Mouse (Mus musculus): ENCODE data around the gene Hoxc5. TPM values are rescaled to one million over a fixed set of nuclear protein-coding genes. Genes with fewer than 3 reads are reported as not detected.
A peak's percentile ranks its signal among the peaks of the same experiment; 100 is the strongest.

The Hoxc5 gene
- polyA plus RNA-seq, 1 experiment from 2014 or later = 4.8 TPM

GRCm38 (mm10) chr15:103038701-103039480, 71.6 kb downstream of the Hoxc5 start:
- no peak overlapping the region for H3K9ac ChIP-seq
- ATAC-seq (replicated peaks; ENCODE audit: low FRiP score) = no peak
- no peak overlapping the region for H3K4me3 ChIP-seq (replicated peaks)
- whole genome bisulfite sequencing = 29% methylated on average over 10 of the region's 10 CpGs
- H3K4me1 ChIP-seq = peaks cover 88% of the 10 kb centered on the region
- peak overlapping the region; percentile 54; the same call in 1 of the 2 replicates for H3K27ac ChIP-seq
- peak overlapping the region; percentile 19 for H3K4me2 ChIP-seq
- H3K27me3 ChIP-seq = peaks cover 67% of the 10 kb centered on the region
- H3K36me3 ChIP-seq = no peaks in the 10 kb centered on the region
- no peaks in the 10 kb centered on the region for H3K9me3 ChIP-seq (replicated peaks)

GRCm38 (mm10) chr15:103039609-103040008, 72.4 kb downstream of the Hoxc5 start:
- Histone ChIP-seq H3K4me2 (no peak overlapping the region), H3K27ac (peak overlapping the region; percentile 28; the same call in 1 of the 2 replicates)
- no peak for ATAC-seq (replicated peaks; ENCODE audit: low FRiP score)

GRCm38 (mm10) chr15:103040601-103041000, 73.4 kb downstream of the Hoxc5 start:
- Histone ChIP-seq H3K27me3 (peaks cover 56% of the 10 kb centered on the region), H3K4me3 (replicated peaks) (peak overlapping the region; percentile 15)
- WGBS = 26% methylated on average over 12 of the region's 12 CpGs

More at GRCm38 (mm10) chr15:103039609-103040008, 72.4 kb downstream of the Hoxc5 start:
- Histone ChIP-seq H3K4me3 (replicated peaks) (no peak overlapping the region), H3K9ac (no peak overlapping the region), H3K27me3 (peaks cover 63% of the 10 kb centered on the region), H3K36me3 (no peaks in the 10 kb centered on the region), H3K9me3 (replicated peaks) (no peaks in the 10 kb centered on the region), H3K4me1 (peaks cover 81% of the 10 kb centered on the region)
- WGBS = 17% methylated on average over 3 of the region's 3 CpGs

GRCm38 (mm10) chr15:103041613-103042012, 74.4 kb downstream of the Hoxc5 start:
- ATAC-seq (replicated peaks; ENCODE audit: low FRiP score) = no peak
- Histone ChIP-seq H3K9ac (no peak overlapping the region), H3K27ac (peak overlapping the region; percentile 68; the same call in 1 of the 2 replicates), H3K4me3 (replicated peaks) (no peak overlapping the region), H3K4me2 (no peak overlapping the region), H3K9me3 (replicated peaks) (no peaks in the 10 kb centered on the region), H3K27me3 (peaks cover 51% of the 10 kb centered on the region), H3K4me1 (peaks cover 61% of the 10 kb centered on the region), H3K36me3 (no peaks in the 10 kb centered on the region)
- 33% methylated on average over 5 of the region's 5 CpGs for WGBS

More at GRCm38 (mm10) chr15:103040601-103041000, 73.4 kb downstream of the Hoxc5 start:
- ATAC-seq (replicated peaks; ENCODE audit: low FRiP score) = no peak
- Histone ChIP-seq H3K27ac (peak overlapping the region; percentile 68), H3K9ac (peak overlapping the region; percentile 22; the same call in 1 of the 2 replicates), H3K4me2 (peak overlapping the region; percentile 49), H3K36me3 (no peaks in the 10 kb centered on the region), H3K9me3 (replicated peaks) (no peaks in the 10 kb centered on the region), H3K4me1 (peaks cover 71% of the 10 kb centered on the region)

- Histone ChIP-seq H3K36me3 (no peaks in the 10 kb centered on the region), H3K9ac (no peak overlapping the region), H3K4me1 (peaks cover 56% of the 10 kb centered on the region), H3K27ac (peak overlapping the region; percentile 49; the same call in 1 of the 2 replicates), H3K4me3 (replicated peaks) (no peak overlapping the region), H3K9me3 (replicated peaks) (no peaks in the 10 kb centered on the region), H3K4me2 (no peak overlapping the region), H3K27me3 (peaks cover 45% of the 10 kb centered on the region)
- ATAC-seq (replicated peaks; ENCODE audit: low FRiP score) = no peak
- 7% methylated on average over 1 of the region's 1 CpGs for WGBS
These were observed 75.0 kb downstream of the Hoxc5 start for GRCm38 (mm10) chr15:103042209-103042608.

- 67% methylated on average over 2 of the region's 2 CpGs for WGBS
- Histone ChIP-seq H3K36me3 (no peaks in the 10 kb centered on the region), H3K27ac (peak overlapping the region; percentile 48; the same call in 1 of the 2 replicates), H3K4me3 (replicated peaks) (no peak overlapping the region), H3K4me1 (peaks cover 34% of the 10 kb centered on the region), H3K9me3 (replicated peaks) (no peaks in the 10 kb centered on the region), H3K9ac (no peak overlapping the region), H3K4me2 (no peak overlapping the region), H3K27me3 (peaks cover 2% of the 10 kb centered on the region; the same call in 1 of the 2 replicates)
- ATAC-seq (replicated peaks; ENCODE audit: low FRiP score) = peak; percentile 49; the same call in 1 of the 2 replicates
These were observed 84.4 kb downstream of the Hoxc5 start for GRCm38 (mm10) chr15:103051670-103052069.

GRCm38 (mm10) chr15:103053210-103053609, 86.0 kb downstream of the Hoxc5 start:
- no peak overlapping the region for H3K4me3 ChIP-seq (replicated peaks)

GRCm38 (mm10) chr15:103056396-103056795, 89.2 kb downstream of the Hoxc5 start:
- Histone ChIP-seq H3K9me3 (replicated peaks) (no peaks in the 10 kb centered on the region), H3K4me3 (replicated peaks) (no peak overlapping the region), H3K9ac (0 out of 2 replicates have a peak overlapping the region, but pooled peaks have one; percentile 3), H3K4me1 (peaks cover 66% of the 10 kb centered on the region), H3K27ac (no peak overlapping the region), H3K36me3 (no peaks in the 10 kb centered on the region), H3K4me2 (no peak overlapping the region), H3K27me3 (peaks cover 3% of the 10 kb centered on the region; the same call in 1 of the 2 replicates)
- ATAC-seq (replicated peaks; ENCODE audit: low FRiP score) = no peak
- 49% methylated on average over 2 of the region's 2 CpGs for whole genome bisulfite sequencing

More at GRCm38 (mm10) chr15:103053210-103053609, 86.0 kb downstream of the Hoxc5 start:
- Histone ChIP-seq H3K27me3 (peaks cover 3% of the 10 kb centered on the region; the same call in 1 of the 2 replicates), H3K4me1 (peaks cover 44% of the 10 kb centered on the region), H3K27ac (no peak overlapping the region), H3K36me3 (no peaks in the 10 kb centered on the region), H3K9ac (no peak overlapping the region), H3K4me2 (no peak overlapping the region), H3K9me3 (replicated peaks) (no peaks in the 10 kb centered on the region)
- ATAC-seq (replicated peaks; ENCODE audit: low FRiP score) = no peak

- Histone ChIP-seq H3K36me3 (no peaks in the 10 kb centered on the region), H3K9me3 (replicated peaks) (no peaks in the 10 kb centered on the region), H3K4me3 (replicated peaks) (peak overlapping the region; percentile 41), H3K27ac (peak overlapping the region; percentile 96), H3K4me1 (peaks cover 75% of the 10 kb centered on the region), H3K4me2 (peak overlapping the region; percentile 64), H3K27me3 (peaks cover 3% of the 10 kb centered on the region; the same call in 1 of the 2 replicates), H3K9ac (peak overlapping the region; percentile 56)
- WGBS = 8% methylated on average over 12 of the region's 12 CpGs
- ATAC-seq (replicated peaks; ENCODE audit: low FRiP score) = no peak
These were observed 91.5 kb downstream of the Hoxc5 start for GRCm38 (mm10) chr15:103058715-103059114.

- Histone ChIP-seq H3K9me3 (replicated peaks) (no peaks in the 10 kb centered on the region), H3K27ac (peak overlapping the region; percentile 96), H3K36me3 (no peaks in the 10 kb centered on the region), H3K4me3 (replicated peaks) (peak overlapping the region; percentile 41), H3K4me2 (peak overlapping the region; percentile 64), H3K4me1 (peaks cover 79% of the 10 kb centered on the region), H3K9ac (peak overlapping the region; percentile 56), H3K27me3 (peaks cover 3% of the 10 kb centered on the region; the same call in 1 of the 2 replicates)
- WGBS = 3% methylated on average over 21 of the region's 21 CpGs
- ATAC-seq (replicated peaks; ENCODE audit: low FRiP score) = no peak
These were observed 92.2 kb downstream of the Hoxc5 start for GRCm38 (mm10) chr15:103059393-103059992.

- Histone ChIP-seq H3K27ac (peak overlapping the region; percentile 96), H3K4me3 (replicated peaks) (peak overlapping the region; percentile 41), H3K27me3 (peaks cover 3% of the 10 kb centered on the region; the same call in 1 of the 2 replicates), H3K36me3 (no peaks in the 10 kb centered on the region), H3K9me3 (replicated peaks) (no peaks in the 10 kb centered on the region), H3K9ac (peak overlapping the region; percentile 56), H3K4me2 (peak overlapping the region; percentile 64), H3K4me1 (peaks cover 79% of the 10 kb centered on the region)
- 11% methylated on average over 11 of the region's 11 CpGs for WGBS
- ATAC-seq (replicated peaks; ENCODE audit: low FRiP score) = peak; percentile 7; the same call in 1 of the 2 replicates
These were observed 92.7 kb downstream of the Hoxc5 start for GRCm38 (mm10) chr15:103060021-103060340.
